Mouse (Mus musculus) brain, embryonic 18.5 days (tissue): ENCODE measurements at regions not wholly inside any gene's neighbourhood (a gene's known extent, or its start where the extent isn't known, plus 50 kb on each side); places are given as distances from the start of the nearest gene placed in this dataset.

Experiments
- DNase-seq: peaks from one replicate; pipeline ENCODE4 v3.0.0-alpha.2; 2012; ENCODE audit warnings: low read depth, low spot score

GRCm38 (mm10) chr15:56425986-56426385 lies 1051.4 kb downstream of the Slc22a22 start:
- DNase-seq = no peak

GRCm38 (mm10) chr15:56420681-56421080 lies 1056.7 kb downstream of the Slc22a22 start:
- no peak for DNase-seq

GRCm38 (mm10) chr15:56391982-56392381 lies 1085.4 kb downstream of the Slc22a22 start:
- no peak for DNase-seq

GRCm38 (mm10) chr15:56378511-56378910 lies 1098.9 kb downstream of the Slc22a22 start:
- DNase-seq = no peak

GRCm38 (mm10) chr15:56350903-56351302 lies 1126.5 kb downstream of the Slc22a22 start:
- DNase-seq = no peak

GRCm38 (mm10) chr15:56346111-56346510 lies 1131.3 kb downstream of the Slc22a22 start:
- no peak for DNase-seq

GRCm38 (mm10) chr15:56344973-56345372 lies 1132.5 kb downstream of the Slc22a22 start:
- no peak for DNase-seq

- no peak for DNase-seq
These were observed 1133.0 kb downstream of the Slc22a22 start for GRCm38 (mm10) chr15:56344304-56344932.

- DNase-seq = no peak
These were observed 1139.5 kb downstream of the Slc22a22 start for GRCm38 (mm10) chr15:56337879-56338278.

- peak; percentile 28 for DNase-seq
These were observed 1141.0 kb downstream of the Slc22a22 start for GRCm38 (mm10) chr15:56336449-56336848.

GRCm38 (mm10) chr15:56335011-56335410 lies 1142.4 kb downstream of the Slc22a22 start:
- no peak for DNase-seq

- DNase-seq = no peak
These were observed 1156.9 kb downstream of the Slc22a22 start for GRCm38 (mm10) chr15:56320501-56320900.

GRCm38 (mm10) chr15:56294910-56295438 lies 1182.5 kb downstream of the Slc22a22 start:
- DNase-seq = no peak

GRCm38 (mm10) chr15:56278622-56279301 lies 1198.7 kb downstream of the Slc22a22 start:
- DNase-seq = peak; percentile 60

GRCm38 (mm10) chr15:56278006-56278405 lies 1199.4 kb downstream of the Slc22a22 start:
- DNase-seq = peak; percentile 32

GRCm38 (mm10) chr15:56248731-56249130 lies 1228.7 kb downstream of the Slc22a22 start:
- no peak for DNase-seq

- no peak for DNase-seq
These were observed 1233.3 kb downstream of the Slc22a22 start for GRCm38 (mm10) chr15:56244004-56244735.

- no peak for DNase-seq
These were observed 1274.9 kb downstream of the Slc22a22 start for GRCm38 (mm10) chr15:56202552-56202951.

GRCm38 (mm10) chr15:56199336-56199735 lies 1278.1 kb downstream of the Slc22a22 start:
- no peak for DNase-seq

- DNase-seq = peak; percentile 28
These were observed 1279.8 kb downstream of the Slc22a22 start for GRCm38 (mm10) chr15:56197425-56198201.

- DNase-seq = no peak
These were observed 1311.2 kb downstream of the Slc22a22 start for GRCm38 (mm10) chr15:56166236-56166635.

- DNase-seq = no peak
These were observed 1318.7 kb downstream of the Slc22a22 start for GRCm38 (mm10) chr15:56158726-56159125.
